Mouse (Mus musculus) liver, embryonic 11.5 days (tissue): ENCODE measurements around the gene Mmp19. TPM values are rescaled to one million over a fixed set of nuclear protein-coding genes. Genes with fewer than 3 reads are reported as not detected.

Experiments used
- ATAC-seq: fragments of 200-750 bp; cut with Nextera tagmentation; replicated peaks from 2 replicates; pipeline ENCODE4 v1.8.0; 2017; ENCODE audit warnings: moderate number of reproducible peaks, mild to moderate bottlenecking, moderate TSS enrichment, moderate library complexity; ENCODE audit not compliant: low FRiP score
- DNase-seq: peaks from one replicate; pipeline ENCODE4 v3.0.0-alpha.2; 2017; ENCODE audit warnings: low spot score
- H3K27ac ChIP-seq: fragments of 300-500 bp; sonication (generic); 2 replicates; pipeline ENCODE4 v1.5.1; 2014; ENCODE audit warnings: mild to moderate bottlenecking, low read depth, low read length, control low read depth
- H3K27me3 ChIP-seq: fragments of 300-500 bp; sonication (generic); replicated peaks from 2 replicates; pipeline ENCODE4 v1.6.1; 2014; ENCODE audit warnings: low read length, mixed read lengths; ENCODE audit not compliant: control insufficient read depth, insufficient read depth
- H3K36me3 ChIP-seq: fragments of 300-500 bp; sonication (generic); 2 replicates; pipeline ENCODE4 v1.6.1; 2014; ENCODE audit warnings: mild to moderate bottlenecking, low read length, moderate library complexity, mixed read lengths; ENCODE audit not compliant: control insufficient read depth, insufficient read depth
- H3K4me1 ChIP-seq: fragments of 300-500 bp; sonication (generic); replicated peaks from 2 replicates; pipeline ENCODE4 v1.6.1; 2014; ENCODE audit warnings: low read length, mixed read lengths; ENCODE audit not compliant: control insufficient read depth, insufficient read depth
- H3K4me2 ChIP-seq: fragments of 300-500 bp; sonication (generic); 2 replicates; pipeline ENCODE4 v1.6.1; 2014; ENCODE audit warnings: mild to moderate bottlenecking, control low read depth, moderate library complexity
- H3K4me3 ChIP-seq: fragments of 300-500 bp; sonication (generic); 2 replicates; pipeline ENCODE4 v1.5.1; 2014; ENCODE audit warnings: low read depth, low read length, control low read depth
- H3K9ac ChIP-seq: fragments of 300-500 bp; sonication (generic); 2 replicates; pipeline ENCODE4 v1.6.1; 2014; ENCODE audit warnings: low read depth, low read length, control low read depth
- H3K9me3 ChIP-seq: fragments of 300-500 bp; sonication (generic); 2 replicates; pipeline ENCODE4 v1.6.1; 2016; ENCODE audit warnings: low read length, inconsistent platforms, mixed read lengths; ENCODE audit not compliant: control insufficient read depth
- WGBS: fragments of 180-500 bp; shearing (Covaris S2); extraction: QIAGEN DNeasy Blood & Tissue Kit; methylation state at CpG from one replicate; pipeline ENCODE4 v1.1.7; 2014; 5-methylcytosine and 5-hydroxymethylcytosine counted together
- polyA plus RNA-seq: library from polyadenylated mRNA; unstranded; fragments of >200 nt; fragmentation: Nextera tagmentation; extraction: Ambion mirVana; gene quantifications from 2 replicates; pipeline ENCODE4 v1.2.1, GENCODE M21; 2014

Gene Mmp19
- 9.2 and 10.2 TPM in 2 replicates for polyA plus RNA-seq

DNA sequence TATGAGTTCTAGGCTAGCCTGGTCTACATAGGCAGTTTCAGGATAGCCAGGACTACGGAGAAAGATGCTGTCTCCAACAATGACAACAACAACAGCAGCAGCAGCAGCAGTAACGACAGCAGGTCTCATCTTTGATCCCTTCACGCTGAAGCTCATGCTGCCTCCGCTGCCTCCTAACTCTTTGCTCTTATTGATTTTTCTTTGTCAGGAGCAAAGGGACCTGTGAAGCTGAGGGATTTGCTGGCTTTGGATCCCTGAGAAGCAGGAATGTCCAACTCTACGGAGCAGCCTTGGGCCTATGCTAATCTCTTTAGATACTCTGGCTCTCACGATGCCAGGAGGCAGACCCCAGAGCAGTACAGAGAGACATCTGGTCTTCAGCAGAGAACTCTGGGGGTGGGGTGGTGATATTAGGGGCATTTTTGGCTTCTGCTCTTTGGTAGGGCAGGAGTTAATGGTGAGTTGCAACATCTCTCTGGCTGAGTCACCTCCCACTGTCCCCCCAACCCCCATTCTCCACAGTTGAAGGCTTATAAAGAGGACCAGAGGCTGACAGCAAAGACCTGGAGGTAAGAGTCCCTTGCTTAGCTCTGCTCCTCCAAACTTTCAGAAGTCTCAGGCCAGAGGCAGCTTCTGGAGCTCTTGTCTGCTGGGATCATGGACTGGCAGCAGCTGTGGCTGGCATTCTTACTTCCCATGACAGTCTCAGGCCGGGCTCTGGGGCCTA, at the start of gene Mmp19:
Gene Mmp19 (plus strand): TSS at position 513 of the 727 bp plus-strand sequence.
- peak; percentile 57 for ATAC-seq
- peak within 1 kb of the TSS; percentile 31 for H3K4me3 ChIP-seq
- H3K27ac ChIP-seq, result peak within 1 kb of the TSS; percentile 58; the same call in 1 of the 2 replicates
- H3K4me2 ChIP-seq, result peak within 1 kb of the TSS; percentile 42
- no peaks in the 10 kb centered on the region for H3K9me3 ChIP-seq
- no peak for DNase-seq
- H3K4me1 ChIP-seq, result no peaks in the 10 kb centered on the region
- 64% methylated on average over 7 of the region's 7 CpGs for WGBS
- no peaks in the 10 kb centered on the region for H3K27me3 ChIP-seq
- no peak within 1 kb of the TSS; the same call in 1 of the 2 replicates for H3K9ac ChIP-seq
- no peaks in the 10 kb centered on the region for H3K36me3 ChIP-seq

DNA sequence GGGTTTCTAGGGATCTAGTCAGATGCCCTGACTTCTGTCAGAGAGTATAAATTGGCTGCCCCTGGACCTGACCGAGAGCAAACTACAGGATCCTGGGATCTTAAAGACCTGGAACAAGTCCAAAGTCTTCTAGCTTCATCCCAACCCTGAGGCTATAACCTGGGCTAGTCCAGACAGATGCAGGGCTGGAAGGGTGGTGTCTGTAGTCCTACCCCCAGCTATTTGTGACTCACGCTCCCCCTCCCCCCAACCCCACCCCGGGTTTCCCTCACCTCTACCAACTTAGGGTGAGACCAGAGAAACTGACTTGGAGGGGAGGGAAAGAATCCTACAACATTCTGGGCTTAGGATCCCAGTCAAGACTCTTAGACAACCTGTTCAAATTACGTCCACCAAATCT, 48.1 kb upstream of the Mmp19 start:
- no peak for ATAC-seq
- no peaks in the 10 kb centered on the region for H3K9me3 ChIP-seq
- H3K36me3 ChIP-seq, result no peaks in the 10 kb centered on the region
- peak overlapping the region; percentile 85 for H3K4me2 ChIP-seq
- peaks cover 22% of the 10 kb centered on the region for H3K27me3 ChIP-seq
- H3K4me1 ChIP-seq, result peaks cover 20% of the 10 kb centered on the region
- peak overlapping the region; percentile 66; the same call in 1 of the 2 replicates for H3K4me3 ChIP-seq
- H3K9ac ChIP-seq, result no peak overlapping the region
- WGBS, result 40% methylated on average over 4 of the region's 4 CpGs
- DNase-seq, result no peak
- H3K27ac ChIP-seq, result no peak overlapping the region

DNA sequence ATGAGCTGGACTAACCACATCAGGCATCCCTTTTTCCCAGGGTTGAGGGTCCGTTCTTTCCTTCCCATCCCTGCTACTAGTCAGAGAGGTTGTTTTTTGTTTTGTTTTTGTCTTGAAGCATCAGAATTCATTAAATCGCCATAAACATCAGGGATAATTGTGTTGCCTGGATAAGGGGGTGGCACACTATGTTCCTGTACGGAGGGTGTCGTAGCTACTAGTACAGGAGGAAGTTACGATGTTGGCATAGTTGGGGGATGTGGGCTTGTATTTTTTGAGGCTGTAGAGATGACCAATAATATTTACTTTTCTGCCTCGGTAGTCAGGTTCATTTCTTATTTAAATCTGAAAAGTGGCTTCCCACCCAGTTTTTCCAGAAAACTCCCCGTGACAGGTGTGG, 47.5 kb upstream of the Mmp19 start:
- H3K27ac ChIP-seq, result no peak overlapping the region
- DNase-seq, result no peak
- 3% methylated on average over 7 of the region's 7 CpGs for WGBS
- no peaks in the 10 kb centered on the region for H3K9me3 ChIP-seq
- H3K4me3 ChIP-seq, result peak overlapping the region; percentile 66
- peak overlapping the region; percentile 85 for H3K4me2 ChIP-seq
- no peak for ATAC-seq
- no peaks in the 10 kb centered on the region for H3K36me3 ChIP-seq
- H3K9ac ChIP-seq, result peak overlapping the region; percentile 62
- peaks cover 22% of the 10 kb centered on the region for H3K27me3 ChIP-seq
- peaks cover 18% of the 10 kb centered on the region for H3K4me1 ChIP-seq

GRCm38 (mm10) chr10:128743791-128744191, 46.9 kb upstream of the Mmp19 start:
- H3K36me3 ChIP-seq, result no peaks in the 10 kb centered on the region
- H3K9me3 ChIP-seq, result no peaks in the 10 kb centered on the region
- no peak overlapping the region for H3K27ac ChIP-seq
- 1% methylated on average over 37 of the region's 37 CpGs for WGBS
- peaks cover 18% of the 10 kb centered on the region for H3K4me1 ChIP-seq
- H3K4me2 ChIP-seq, result peak overlapping the region; percentile 85
- peak overlapping the region; percentile 66 for H3K4me3 ChIP-seq
- peaks cover 22% of the 10 kb centered on the region for H3K27me3 ChIP-seq
- DNase-seq (peak; percentile 64), ATAC-seq (no peak; the same call in 1 of the 2 replicates)
- peak overlapping the region; percentile 62 for H3K9ac ChIP-seq

- Histone ChIP-seq H3K9me3 (no peaks in the 10 kb centered on the region), H3K4me3 (peak overlapping the region; percentile 66), H3K4me1 (peaks cover 21% of the 10 kb centered on the region), H3K27ac (no peak overlapping the region), H3K4me2 (peak overlapping the region; percentile 85), H3K27me3 (peaks cover 22% of the 10 kb centered on the region), H3K9ac (peak overlapping the region; percentile 62), H3K36me3 (no peaks in the 10 kb centered on the region)
- 24% methylated on average over 8 of the region's 8 CpGs for WGBS
- no peak for ATAC-seq
- no peak for DNase-seq
These were observed 46.5 kb upstream of the Mmp19 start for GRCm38 (mm10) chr10:128744211-128744610.

- Histone ChIP-seq H3K9me3 (no peaks in the 10 kb centered on the region), H3K27ac (no peak within 1 kb of the TSS), H3K27me3 (peaks cover 22% of the 10 kb centered on the region), H3K9ac (peak within 1 kb of the TSS; percentile 62), H3K4me2 (peak within 1 kb of the TSS; percentile 85), H3K4me1 (peaks cover 28% of the 10 kb centered on the region), H3K4me3 (peak within 1 kb of the TSS; percentile 66), H3K36me3 (no peaks in the 10 kb centered on the region)
- DNase-seq (no peak), ATAC-seq (no peak)
- WGBS, result 23% methylated on average over 18 of the region's 18 CpGs
These were observed 45.8 kb upstream of the Mmp19 start, which contains the start of gene Dgka for GRCm38 (mm10) chr10:128744680-128745601. Dgka (minus strand) TSS chr10:128744855.

DNA sequence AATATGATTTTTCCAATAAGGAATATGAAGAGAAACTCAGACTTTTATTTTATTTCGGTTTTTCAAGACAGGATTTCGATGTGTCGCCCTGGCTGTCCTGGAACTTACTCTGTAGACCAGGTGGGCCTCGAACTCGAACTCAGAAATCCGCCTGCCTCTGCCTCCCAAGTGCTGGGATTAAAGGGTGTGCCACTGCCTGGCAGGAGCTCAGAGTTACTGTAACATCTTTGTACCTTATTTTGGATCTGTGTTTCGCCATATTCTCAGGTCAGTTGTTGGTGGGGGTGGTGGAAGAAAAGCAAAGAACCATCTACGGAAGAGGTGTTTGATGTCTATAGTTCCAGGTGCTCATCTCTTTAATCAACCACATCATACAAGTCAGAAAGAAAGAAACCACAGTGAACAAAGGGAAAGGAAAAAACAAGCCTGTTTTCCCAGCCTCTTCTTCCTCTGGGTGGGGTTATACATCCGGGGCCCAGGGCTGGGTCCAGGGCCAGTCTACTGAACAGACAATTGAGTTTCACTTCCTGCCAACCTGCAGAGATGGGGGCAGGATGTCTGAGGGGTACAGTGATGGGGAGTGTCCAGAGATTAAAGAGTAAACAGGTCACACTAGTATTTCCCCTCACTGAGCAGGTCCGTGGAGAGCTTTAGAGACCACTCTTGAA, 44.6 kb upstream of the Mmp19 start:
- no peak overlapping the region for H3K9ac ChIP-seq
- H3K4me1 ChIP-seq, result peaks cover 26% of the 10 kb centered on the region
- ATAC-seq, result no peak
- no peak overlapping the region for H3K27ac ChIP-seq
- no peak for DNase-seq
- H3K27me3 ChIP-seq, result peaks cover 22% of the 10 kb centered on the region
- no peak overlapping the region for H3K4me2 ChIP-seq
- 87% methylated on average over 10 of the region's 10 CpGs for WGBS
- H3K4me3 ChIP-seq, result no peak overlapping the region
- no peaks in the 10 kb centered on the region; the same call in 1 of the 2 replicates for H3K36me3 ChIP-seq
- H3K9me3 ChIP-seq, result no peaks in the 10 kb centered on the region

GRCm38 (mm10) chr10:128746972-128747645, 43.6 kb upstream of the Mmp19 start:
- Histone ChIP-seq H3K27ac (peak overlapping the region; percentile 94), H3K9me3 (no peaks in the 10 kb centered on the region), H3K4me2 (peak overlapping the region; percentile 84), H3K4me3 (peak overlapping the region; percentile 89), H3K36me3 (no peaks in the 10 kb centered on the region; the same call in 1 of the 2 replicates), H3K27me3 (peaks cover 21% of the 10 kb centered on the region), H3K4me1 (peaks cover 26% of the 10 kb centered on the region), H3K9ac (peak overlapping the region; percentile 80)
- ATAC-seq (0 out of 2 replicates have a peak, but pooled peaks have one; percentile 1), DNase-seq (no peak)
- WGBS, result 41% methylated on average over 9 of the region's 9 CpGs
